Mouse (Mus musculus): Measurements from ENCODE around the gene Zdhhc17. TPM values are rescaled to one million over a fixed set of nuclear protein-coding genes. Genes with fewer than 3 reads are reported as not detected.

Zdhhc17 gene
- polyA plus RNA-seq (2012; rRNA removed): 38.8 and 56.1 TPM in 2 replicates

DNA sequence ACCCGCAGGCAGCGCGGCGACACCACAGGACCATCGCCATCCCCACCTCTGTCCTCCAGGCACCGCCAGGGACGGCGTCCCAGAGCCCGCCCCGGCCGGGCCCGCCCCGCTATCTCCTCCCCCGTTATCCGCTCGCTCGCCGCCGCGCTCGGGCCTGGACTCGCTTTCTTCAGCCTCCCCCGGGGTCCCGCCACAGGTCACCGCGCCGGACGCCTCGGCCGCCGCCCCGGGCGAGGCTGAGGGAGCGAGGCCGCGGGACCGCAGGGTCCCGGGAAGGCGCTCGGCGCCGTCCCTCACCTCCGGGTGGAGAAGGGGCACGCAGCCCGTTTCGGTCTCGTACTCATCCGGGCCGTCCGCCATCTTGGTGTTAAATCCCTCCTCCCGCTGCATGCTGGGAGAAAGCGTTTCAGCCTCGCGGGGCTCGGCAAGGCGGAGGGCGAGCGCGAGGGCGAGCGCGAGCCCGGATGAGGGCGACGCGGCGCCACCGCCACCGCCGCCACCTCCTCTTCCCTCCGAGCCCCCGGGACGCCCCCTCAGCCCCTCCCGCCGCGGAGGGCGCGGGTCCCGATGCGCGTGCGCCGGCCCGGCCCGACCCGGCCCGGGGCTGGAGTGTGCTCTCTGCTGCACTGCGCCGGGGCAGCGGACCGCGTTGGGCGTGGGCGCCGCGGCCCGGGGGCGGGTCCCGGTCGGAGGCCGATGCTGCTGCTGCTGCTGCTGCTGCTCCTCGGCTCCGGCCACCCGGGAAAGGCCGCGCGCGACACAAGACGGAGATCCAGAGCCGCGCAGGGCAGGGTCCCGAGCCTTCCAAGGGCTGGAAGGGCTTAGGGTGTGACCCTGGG, at the start of gene Zdhhc17:
TSS of gene Zdhhc17 (minus strand) at position 500 of the 839 bp plus-strand sequence.

DNA sequence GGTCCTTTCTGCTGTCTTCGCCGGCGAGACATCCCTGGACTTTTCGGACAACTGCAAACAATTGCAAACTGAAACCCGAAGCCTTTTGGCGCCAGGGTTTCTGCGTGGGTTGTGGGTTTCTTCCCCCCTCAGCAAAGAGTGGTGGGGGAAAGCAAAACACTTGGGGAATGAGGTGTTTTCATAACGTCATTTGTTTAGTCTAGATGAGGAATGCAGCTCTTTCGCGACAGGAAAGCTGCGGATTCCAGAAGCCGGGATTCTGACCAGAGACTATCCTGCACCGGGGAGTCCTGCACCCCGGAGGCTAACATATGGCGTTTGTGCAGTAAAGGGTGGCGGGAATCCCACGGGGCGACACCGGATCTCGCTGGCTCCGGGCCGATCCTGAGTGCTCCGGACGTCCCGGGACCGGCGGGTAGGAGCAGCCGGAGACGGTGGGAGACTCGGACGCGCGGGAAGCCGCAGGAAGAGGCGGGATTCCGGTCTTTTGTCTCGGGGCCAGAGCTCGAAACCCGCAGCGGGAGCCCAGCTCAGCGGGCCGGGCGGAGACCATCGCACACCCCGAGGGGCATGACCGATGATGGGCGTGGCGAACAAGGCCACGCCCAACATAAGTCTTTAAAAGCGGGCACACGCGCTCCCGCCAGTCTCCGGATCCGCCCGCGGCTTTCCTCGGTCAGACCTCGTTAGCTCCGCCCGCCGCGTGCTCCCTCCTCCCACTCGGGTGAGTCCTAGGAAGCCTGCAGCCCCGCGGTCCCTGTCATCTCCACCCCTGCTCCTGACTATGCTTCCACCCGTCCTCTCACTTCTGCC, 90.2 kb downstream of the Zdhhc17 start, which contains the start of gene Csrp2:
TSS of gene Csrp2 (plus strand) at position 259 of the 813 bp plus-strand sequence.

Other genes starting within 250 kb of the Zdhhc17 start
- gene Csrp2, start 90.4 kb downstream of the Zdhhc17 start, polyA plus RNA-seq (2012; rRNA removed): 231 and 309 TPM in 2 replicates
- 11.7 and 12.7 TPM in 2 replicates for gene Osbpl8, start 154.6 kb upstream of the Zdhhc17 start, polyA plus RNA-seq (2012; rRNA removed)